Mouse (Mus musculus): Measurements from ENCODE around the gene Dexi. TPM values are rescaled to one million over a fixed set of nuclear protein-coding genes. Genes with fewer than 3 reads are reported as not detected.

Gene Dexi
- total RNA-seq, 2 experiments from 2014 or later = 57.1 to 58.3 TPM

GRCm38 (mm10) chr16:10503058-10503457 lies 39.8 kb downstream of the Dexi start:
- no peak for DNase-seq (ENCODE audit: extremely low spot score in 1 of 2, low spot score in 1 of 2)

- peak in 1 of 2 experiments; percentile 31 for DNase-seq (ENCODE audit: extremely low spot score in 1 of 2, low spot score in 1 of 2)
Measured at GRCm38 (mm10) chr16:10501865-10502264, 41.0 kb downstream of the Dexi start.

GRCm38 (mm10) chr16:10499122-10499521 lies 43.7 kb downstream of the Dexi start:
- no peak for DNase-seq (ENCODE audit: extremely low spot score in 1 of 2, low spot score in 1 of 2)

DNA sequence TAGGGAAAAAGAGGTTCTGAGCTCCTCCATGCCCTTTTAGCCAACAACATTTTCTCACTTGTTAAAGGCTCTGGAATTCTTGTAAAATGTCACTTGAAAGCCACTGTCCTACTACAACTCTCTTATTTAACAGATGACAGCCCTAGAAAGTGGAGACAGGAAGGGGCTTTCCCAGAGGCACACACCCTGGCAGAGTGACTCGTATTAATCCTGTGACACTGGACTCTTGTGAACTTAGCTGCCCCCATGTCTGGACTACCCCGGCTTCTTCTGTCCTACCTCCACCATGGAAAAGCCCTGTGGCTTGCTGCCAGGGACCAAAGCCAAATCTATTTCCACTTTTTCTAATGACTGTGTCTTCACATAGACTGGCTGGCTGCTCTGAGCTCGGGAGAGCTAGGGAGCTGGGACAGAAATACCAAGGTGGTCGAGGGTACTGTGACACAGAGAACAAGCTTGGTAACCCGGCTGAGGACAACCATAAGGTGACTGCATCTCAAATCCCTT lies 44.7 kb downstream of the Dexi start:
- DNase-seq (ENCODE audit: extremely low spot score in 1 of 2, low spot score in 1 of 2) = no peak

DNA sequence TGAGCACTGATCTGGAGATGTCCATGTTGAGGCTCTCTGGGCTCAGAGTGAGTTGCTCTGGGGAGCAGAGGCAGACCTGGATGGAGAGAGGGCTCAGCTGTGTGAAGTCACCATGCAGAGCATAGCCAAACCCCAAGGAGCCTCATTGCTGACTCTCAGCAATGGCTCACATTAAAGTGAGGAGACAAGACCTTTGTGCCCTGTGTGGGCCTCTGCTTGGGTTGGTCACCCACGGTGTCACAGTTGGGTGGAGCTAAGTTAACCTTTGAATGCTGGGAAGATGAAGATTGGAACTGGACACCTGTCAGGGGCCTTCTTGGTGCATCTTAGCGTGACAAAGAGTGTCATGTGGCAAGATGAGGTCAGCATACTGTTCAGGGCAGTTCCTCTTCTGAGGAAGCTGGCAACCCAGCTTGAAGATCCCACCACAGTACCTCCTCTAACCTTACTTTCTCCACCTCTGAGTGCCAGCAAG lies 47.0 kb downstream of the Dexi start:
- no peak for DNase-seq (ENCODE audit: extremely low spot score in 1 of 2, low spot score in 1 of 2)

DNA sequence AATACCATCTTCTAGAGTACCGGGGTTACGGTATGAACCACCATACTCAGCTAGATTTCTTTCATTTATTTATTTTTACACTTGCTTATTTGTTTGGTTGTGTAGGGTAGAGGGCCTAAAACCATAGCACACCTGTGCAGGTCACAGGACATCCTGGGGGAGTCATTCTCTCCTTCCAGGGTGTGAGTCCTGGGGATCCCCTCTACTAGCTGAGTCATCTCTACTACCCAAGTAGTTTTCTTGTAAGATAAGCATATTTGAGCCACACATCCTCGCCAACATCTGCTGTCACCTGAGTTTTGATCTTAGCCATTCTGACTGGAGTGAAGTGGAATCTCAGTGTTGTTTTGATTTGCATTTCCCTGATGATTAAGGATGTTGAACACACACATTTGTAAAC lies 50.3 kb downstream of the Dexi start:
- no peak for DNase-seq (ENCODE audit: extremely low spot score in 1 of 2, low spot score in 1 of 2)

- no peak for DNase-seq (ENCODE audit: extremely low spot score in 1 of 2, low spot score in 1 of 2)
Measured at GRCm38 (mm10) chr16:10491716-10492115, 51.1 kb downstream of the Dexi start.

DNA sequence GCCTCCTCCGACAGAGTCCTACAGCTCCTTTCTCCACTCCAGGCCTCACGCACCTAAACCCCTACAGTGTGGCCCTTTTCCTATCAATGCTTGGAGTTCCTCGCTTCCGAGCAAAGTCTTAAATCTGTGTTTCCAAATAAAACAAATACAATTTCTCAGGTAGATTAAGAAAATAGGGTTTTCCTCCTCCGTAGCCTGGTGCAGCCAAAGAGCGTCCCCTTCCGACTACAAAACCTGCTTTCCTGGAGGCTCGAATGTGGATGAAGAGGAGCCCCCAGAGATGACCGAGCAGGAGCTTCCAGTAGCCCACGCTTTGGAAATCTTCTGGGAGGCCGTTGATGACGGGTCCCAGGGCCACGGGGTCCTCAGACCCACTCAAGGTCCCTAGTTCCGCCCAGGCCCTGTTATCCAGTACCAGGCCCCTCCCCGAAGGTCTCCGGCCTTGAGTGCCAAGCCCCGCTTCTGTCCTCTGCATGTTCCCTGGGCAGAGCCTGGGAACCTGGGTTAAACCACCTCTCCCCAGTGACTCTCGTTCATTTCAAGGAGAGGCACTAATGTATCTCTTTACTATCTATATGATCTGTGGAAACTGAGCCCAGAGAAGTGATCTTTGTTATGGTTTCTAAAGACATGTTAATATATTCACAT lies 52.2 kb downstream of the Dexi start:
- no peak for DNase-seq (ENCODE audit: extremely low spot score in 1 of 2, low spot score in 1 of 2)

DNA sequence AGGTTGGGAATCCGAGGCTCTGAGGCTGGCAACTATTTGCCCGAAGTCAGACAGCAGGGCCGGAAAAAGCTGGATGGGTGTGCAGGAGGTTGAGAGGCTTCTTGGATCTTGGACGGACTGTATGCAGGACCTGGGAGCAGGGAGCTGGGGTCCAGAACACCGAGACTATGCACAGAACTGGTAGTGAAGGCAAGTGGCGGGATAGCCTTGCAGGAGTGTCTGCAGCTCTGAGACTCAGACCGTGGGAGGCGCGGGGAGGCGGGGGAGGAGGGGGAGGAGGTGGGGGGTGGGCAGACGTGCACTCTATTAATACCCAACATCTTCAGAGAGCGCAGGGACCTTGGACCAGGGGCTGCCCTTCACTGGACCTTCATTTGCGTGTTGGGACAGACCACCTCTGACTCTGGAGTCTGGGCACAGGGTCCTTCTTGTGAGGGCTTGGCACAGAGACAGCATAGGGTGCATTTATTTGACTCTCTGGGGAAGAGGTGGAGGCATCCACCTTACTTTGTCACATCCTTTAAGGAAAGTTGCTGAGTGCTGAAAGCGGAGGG lies 52.9 kb downstream of the Dexi start:
- DNase-seq (ENCODE audit: extremely low spot score in 1 of 2, low spot score in 1 of 2) = no peak

- DNase-seq (ENCODE audit: extremely low spot score in 1 of 2, low spot score in 1 of 2) = no peak
Measured at GRCm38 (mm10) chr16:10489483-10489882, 53.4 kb downstream of the Dexi start.

DNA sequence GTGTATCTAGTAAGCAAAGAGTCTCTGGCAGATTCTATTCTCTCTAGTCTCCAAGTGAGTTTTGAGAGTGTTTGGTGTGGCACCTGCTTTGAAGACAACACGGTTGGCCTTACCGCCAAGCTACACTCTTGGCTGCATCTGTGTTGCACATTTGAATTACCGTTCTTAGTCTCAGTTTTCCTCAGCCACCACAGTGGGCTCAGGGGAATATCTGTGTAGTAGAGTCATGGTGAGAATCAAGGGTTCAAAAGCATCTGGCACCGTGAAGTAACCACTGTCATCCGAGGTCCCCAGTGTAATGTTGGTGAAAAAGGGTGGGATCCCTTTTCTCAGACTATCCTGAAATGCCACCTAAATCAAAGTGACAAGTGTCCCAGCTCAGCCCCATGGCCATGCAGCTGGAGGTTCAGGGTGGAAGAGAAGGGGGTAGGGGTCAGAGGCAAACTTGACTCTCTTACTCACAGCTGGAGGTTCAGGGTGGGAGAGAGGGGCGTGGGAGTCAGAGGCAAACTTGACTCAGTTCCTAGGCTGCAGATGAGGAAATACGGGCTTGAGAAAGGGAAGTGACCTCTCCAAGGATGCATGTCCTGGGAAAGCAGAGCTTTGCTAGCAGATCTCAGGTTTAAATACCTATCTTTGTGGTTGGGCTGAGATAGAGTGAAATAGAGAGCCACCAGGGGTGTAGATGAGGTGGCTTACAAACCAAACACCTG lies 53.9 kb downstream of the Dexi start:
- DNase-seq (ENCODE audit: extremely low spot score in 1 of 2, low spot score in 1 of 2) = no peak

GRCm38 (mm10) chr16:10487895-10488493 lies 54.9 kb downstream of the Dexi start:
- no peak for DNase-seq (ENCODE audit: extremely low spot score in 1 of 2, low spot score in 1 of 2)

- DNase-seq (ENCODE audit: extremely low spot score in 1 of 2, low spot score in 1 of 2) = no peak
Measured at GRCm38 (mm10) chr16:10486993-10487392, 55.9 kb downstream of the Dexi start.

DNA sequence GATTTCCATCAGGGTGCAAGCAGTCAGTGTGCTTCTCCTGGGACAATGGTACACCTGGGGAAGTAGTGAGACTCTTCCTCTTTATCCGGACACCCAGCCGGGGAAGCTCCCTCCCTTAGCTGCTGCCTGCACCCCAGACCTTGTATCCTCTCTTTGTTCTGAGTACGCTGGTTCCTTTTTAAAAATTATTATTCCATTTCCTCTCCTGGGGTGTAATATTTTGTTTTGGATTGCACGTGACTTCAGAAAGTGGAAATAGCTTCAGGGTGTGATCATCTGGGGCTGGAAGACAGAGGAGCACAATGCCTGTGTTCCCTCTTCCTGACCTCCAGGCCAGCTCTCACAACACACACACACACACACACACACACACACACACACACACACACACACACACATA lies 60.5 kb downstream of the Dexi start:
- DNase-seq (ENCODE audit: extremely low spot score in 1 of 2, low spot score in 1 of 2) = no peak

DNA sequence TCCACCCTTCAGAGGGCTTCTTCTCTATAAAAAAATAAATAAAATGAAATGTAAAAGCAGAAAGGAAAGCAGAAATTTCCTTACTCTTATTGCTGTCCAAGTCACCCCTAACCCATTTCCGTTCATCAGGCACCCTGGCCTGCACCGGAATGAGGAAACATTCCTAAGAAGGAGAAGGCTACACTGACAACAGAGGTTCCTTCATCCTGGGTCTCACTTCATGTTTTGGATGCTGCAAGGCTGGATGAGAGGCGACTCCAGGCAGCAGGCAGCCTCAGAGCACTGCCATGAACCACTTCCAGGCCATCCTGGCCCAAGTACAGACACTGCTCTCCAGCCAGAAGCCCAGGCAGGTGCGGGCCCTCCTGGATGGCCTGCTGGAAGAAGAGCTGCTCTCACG lies 63.0 kb downstream of the Dexi start, which contains the start of gene Ciita:
TSS of gene Ciita (plus strand) at position 203 of the 400 bp plus-strand sequence.
- DNase-seq (ENCODE audit: extremely low spot score in 1 of 2, low spot score in 1 of 2) = no peak

DNA sequence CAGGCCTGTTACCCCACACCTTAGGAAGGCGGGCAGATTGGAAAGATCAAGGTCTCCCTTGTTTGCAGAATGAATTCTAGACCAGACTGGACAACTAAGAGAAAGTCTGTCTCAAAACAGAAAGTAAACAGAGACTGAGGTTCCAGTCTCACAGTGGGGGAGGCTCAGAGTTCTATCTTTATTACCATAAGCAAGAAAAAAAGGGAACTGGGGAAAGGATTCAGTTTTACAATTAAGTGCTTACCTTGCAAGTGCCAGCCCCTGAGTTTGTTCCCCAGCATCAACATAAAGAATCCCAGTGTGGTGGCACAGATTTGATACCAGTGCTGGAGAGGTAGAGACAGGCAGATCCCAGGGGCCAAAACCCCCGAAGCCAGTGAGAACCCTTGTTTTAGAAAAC lies 66.9 kb downstream of the Dexi start:
- no peak for DNase-seq (ENCODE audit: extremely low spot score in 1 of 2, low spot score in 1 of 2)

DNA sequence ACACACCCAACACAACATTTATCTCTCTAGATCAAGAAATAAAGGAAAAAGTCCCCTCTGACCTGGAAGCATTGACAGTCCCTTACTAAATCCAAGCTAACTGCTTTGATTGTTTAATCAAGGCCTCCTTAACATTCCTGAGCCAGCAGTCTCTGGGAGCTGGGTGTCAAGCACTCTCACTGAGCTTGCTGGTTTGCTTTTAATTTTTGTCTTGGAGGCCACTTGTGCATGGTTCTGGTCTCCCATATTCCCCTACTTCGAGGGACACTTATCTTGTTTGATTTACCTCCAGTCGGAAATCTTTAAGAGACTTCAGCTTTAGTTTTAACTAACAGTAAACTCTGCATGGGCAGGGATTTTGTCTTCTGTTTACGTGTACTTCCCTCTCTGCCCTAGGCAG lies 67.9 kb downstream of the Dexi start:
- no peak for DNase-seq (ENCODE audit: extremely low spot score in 1 of 2, low spot score in 1 of 2)

DNA sequence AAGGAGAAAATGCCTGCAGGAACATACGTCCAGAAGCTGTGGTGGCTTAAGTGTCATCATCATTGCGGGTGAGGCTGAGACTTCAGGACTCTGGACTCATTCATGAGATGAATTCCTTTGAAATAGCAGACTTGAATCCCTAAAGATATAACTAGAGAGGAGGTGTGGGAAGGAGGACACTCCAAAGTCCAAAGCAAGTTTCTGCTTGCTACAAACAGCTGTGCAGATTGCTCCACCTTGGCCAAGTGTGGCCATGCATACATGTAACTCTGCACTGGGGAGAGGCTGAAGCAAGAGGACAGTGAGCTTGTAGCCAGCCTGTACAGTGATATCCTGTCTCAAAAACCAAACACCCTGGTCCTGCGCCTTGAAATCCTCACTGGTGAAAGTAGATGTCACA lies 70.9 kb downstream of the Dexi start:
- no peak for DNase-seq (ENCODE audit: extremely low spot score in 1 of 2, low spot score in 1 of 2)

- peak; percentile 30 to 47 for DNase-seq (ENCODE audit: extremely low spot score in 1 of 2, low spot score in 1 of 2)
Measured at GRCm38 (mm10) chr16:10468201-10468600, 74.7 kb downstream of the Dexi start.

GRCm38 (mm10) chr16:10467391-10468107 lies 75.3 kb downstream of the Dexi start:
- no peak for DNase-seq (ENCODE audit: extremely low spot score in 1 of 2, low spot score in 1 of 2)
